Mouse (Mus musculus): ENCODE data around the gene Tmem164. TPM values are rescaled to one million over a fixed set of nuclear protein-coding genes. Genes with fewer than 3 reads are reported as not detected.

The Tmem164 gene
- polyA plus RNA-seq, 1 experiment = 22.6 TPM

GRCm38 (mm10) chrX:142729482-142729881 is 48.3 kb downstream of the Tmem164 start:
- 27% methylated on average over 2 of the region's 2 CpGs for WGBS
- no peak for DNase-seq (ENCODE audit: low read depth, low spot score)

- no peak for DNase-seq (ENCODE audit: low read depth, low spot score)
- 61% methylated on average over 4 of the region's 4 CpGs for WGBS
Measured at GRCm38 (mm10) chrX:142737099-142737498, 55.9 kb downstream of the Tmem164 start.

- DNase-seq (ENCODE audit: low read depth, low spot score) = no peak
- WGBS = 68% methylated on average over 6 of the region's 6 CpGs
Measured at GRCm38 (mm10) chrX:142737719-142738118, 56.5 kb downstream of the Tmem164 start.

GRCm38 (mm10) chrX:142747428-142747827 is 66.2 kb downstream of the Tmem164 start:
- DNase-seq (ENCODE audit: low read depth, low spot score) = no peak

- 78% methylated on average over 3 of the region's 3 CpGs for WGBS
Measured at GRCm38 (mm10) chrX:142748574-142748973, 67.4 kb downstream of the Tmem164 start.

GRCm38 (mm10) chrX:142750775-142751174 is 69.6 kb downstream of the Tmem164 start:
- DNase-seq (ENCODE audit: low read depth, low spot score) = no peak
- WGBS = 65% methylated on average over 4 of the region's 4 CpGs

More at GRCm38 (mm10) chrX:142748574-142748973, 67.4 kb downstream of the Tmem164 start:
- no peak for DNase-seq (ENCODE audit: low read depth, low spot score)

GRCm38 (mm10) chrX:142755542-142755941 is 74.3 kb downstream of the Tmem164 start:
- 91% methylated on average over 6 of the region's 6 CpGs for WGBS
- DNase-seq (ENCODE audit: low read depth, low spot score) = no peak

- DNase-seq (ENCODE audit: low read depth, low spot score) = no peak
- 79% methylated on average over 6 of the region's 6 CpGs for WGBS
Measured at GRCm38 (mm10) chrX:142760415-142760814, 79.2 kb downstream of the Tmem164 start.

- WGBS = 81% methylated on average over 7 of the region's 7 CpGs
- DNase-seq (ENCODE audit: low read depth, low spot score) = no peak
Measured at GRCm38 (mm10) chrX:142763337-142763736, 82.1 kb downstream of the Tmem164 start.

- no peak for DNase-seq (ENCODE audit: low read depth, low spot score)
Measured at GRCm38 (mm10) chrX:142769698-142770097, 88.5 kb downstream of the Tmem164 start.

GRCm38 (mm10) chrX:142773658-142774057 is 92.5 kb downstream of the Tmem164 start:
- WGBS = 79% methylated on average over 4 of the region's 4 CpGs
- DNase-seq (ENCODE audit: low read depth, low spot score) = no peak

More at GRCm38 (mm10) chrX:142769698-142770097, 88.5 kb downstream of the Tmem164 start:
- WGBS = 92% methylated on average over 6 of the region's 6 CpGs

- 74% methylated on average over 4 of the region's 4 CpGs for WGBS
- DNase-seq (ENCODE audit: low read depth, low spot score) = no peak
Measured at GRCm38 (mm10) chrX:142776131-142776530, 94.9 kb downstream of the Tmem164 start.

GRCm38 (mm10) chrX:142778638-142779037 is 97.4 kb downstream of the Tmem164 start:
- 68% methylated on average over 6 of the region's 6 CpGs for WGBS

GRCm38 (mm10) chrX:142786160-142787052 is 105.2 kb downstream of the Tmem164 start:
- WGBS = 94% methylated on average over 10 of the region's 10 CpGs

More at GRCm38 (mm10) chrX:142778638-142779037, 97.4 kb downstream of the Tmem164 start:
- no peak for DNase-seq (ENCODE audit: low read depth, low spot score)

GRCm38 (mm10) chrX:142792185-142792584 is 111.0 kb downstream of the Tmem164 start:
- DNase-seq (ENCODE audit: low read depth, low spot score) = no peak
- WGBS = 92% methylated on average over 2 of the region's 2 CpGs

More at GRCm38 (mm10) chrX:142786160-142787052, 105.2 kb downstream of the Tmem164 start:
- DNase-seq (ENCODE audit: low read depth, low spot score) = no peak

- DNase-seq (ENCODE audit: low read depth, low spot score) = no peak
- 61% methylated on average over 4 of the region's 4 CpGs for WGBS
Measured at GRCm38 (mm10) chrX:142794069-142794610, 112.9 kb downstream of the Tmem164 start.

GRCm38 (mm10) chrX:142804596-142804995 is 123.4 kb downstream of the Tmem164 start:
- DNase-seq (ENCODE audit: low read depth, low spot score) = no peak
- 62% methylated on average over 3 of the region's 3 CpGs for WGBS

- WGBS = 48% methylated on average over 6 of the region's 6 CpGs
- no peak for DNase-seq (ENCODE audit: low read depth, low spot score)
Measured at GRCm38 (mm10) chrX:142806126-142806525, 124.9 kb downstream of the Tmem164 start.

- no peak for DNase-seq (ENCODE audit: low read depth, low spot score)
- WGBS = 25% methylated on average over 10 of the region's 10 CpGs
Measured at GRCm38 (mm10) chrX:142806620-142807061, 125.4 kb downstream of the Tmem164 start.

GRCm38 (mm10) chrX:142808411-142808810 is 127.2 kb downstream of the Tmem164 start:
- DNase-seq (ENCODE audit: low read depth, low spot score) = no peak

GRCm38 (mm10) chrX:142813146-142813545 is 131.9 kb downstream of the Tmem164 start:
- DNase-seq (ENCODE audit: low read depth, low spot score) = no peak
- 21% methylated on average over 6 of the region's 6 CpGs for WGBS

More at GRCm38 (mm10) chrX:142808411-142808810, 127.2 kb downstream of the Tmem164 start:
- 43% methylated on average over 9 of the region's 9 CpGs for WGBS

Measured in large intestine, adult 2 months (tissue).